Mouse (Mus musculus) heart, adult 2 months (tissue): ENCODE measurements at regions not wholly inside any gene's neighbourhood (a gene's known extent, or its start where the extent isn't known, plus 50 kb on each side); places are given as distances from the start of the nearest gene placed in this dataset.

Source experiments
- CTCF ChIP-seq: fragments of 200-600 bp; IDR thresholded peaks from 2 replicates; pipeline ENCODE4 v1.8.1; 2022; ENCODE audit warnings: antibody characterized with exemption, mild to moderate bottlenecking, moderate library complexity
- POLR2A ChIP-seq: fragments of 200-500 bp; IDR thresholded peaks from 2 replicates; pipeline ENCODE4 v1.6.1; 2011; ENCODE audit warnings: mild to moderate bottlenecking, low read depth, low read length, control low read depth; ENCODE audit not compliant: insufficient read depth

- peak; percentile 42 for TF ChIP-seq CTCF
- TF ChIP-seq POLR2A: peak; percentile 60
These were observed 86.6 kb downstream of the 1700001O22Rik start for GRCm38 (mm10) chr2:30716580-30717565.
